Mouse (Mus musculus): ENCODE results near the gene Fhdc1.

DNA sequence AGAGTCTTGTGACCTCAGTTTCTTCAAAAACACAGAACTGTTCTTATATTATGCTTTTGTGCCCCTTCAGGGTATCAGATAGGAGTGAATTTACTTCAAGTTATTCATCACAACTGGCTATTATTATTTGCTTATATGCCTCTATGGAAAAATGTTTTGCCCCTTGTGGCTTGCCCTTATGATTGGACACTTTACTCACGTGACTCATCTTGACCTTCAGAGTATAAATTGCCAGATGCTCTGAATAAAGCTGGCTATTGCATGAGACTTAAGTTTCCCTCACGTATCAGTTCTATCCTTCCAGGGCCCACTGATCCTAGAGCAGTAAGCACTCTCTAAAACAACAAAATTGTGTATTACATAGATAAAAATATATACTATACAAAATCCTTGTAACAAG lies 21.9 kb upstream of the Fhdc1 start:
- TF ChIP-seq EP300 (IDR thresholded peaks at IDR 0.05; ENCODE audit: low read depth), result no peak
- TF ChIP-seq CTCF (IDR thresholded peaks at IDR 0.05; ENCODE audit: low read depth), result no peak

Measured in heart, postnatal 0 days (tissue).